Mouse (Mus musculus) inflammation-experienced regulatory T-cells, adult 6 months (primary cell): ENCODE results near the gene Synj2. TPM values are rescaled to one million over a fixed set of nuclear protein-coding genes. Genes with fewer than 3 reads are reported as not detected.
"Not testable (repeated sequence)": the region's sequence is repeated elsewhere in the genome, so short reads cannot be mapped to it uniquely, and the experiment has no call there.

ENCODE experiments used
- ATAC-seq: one replicate; pipeline ENCODE4 v1.8.0; 2017
- polyA plus RNA-seq, 3 experiments: library from polyadenylated mRNA; unstranded; fragments of 100-300 nt; shearing (Covaris generic); gene quantifications; one replicate each; pipeline ENCODE4 v1.2.1; 2017

The Synj2 gene
- polyA plus RNA-seq, 3 experiments from 2014 or later = 11.8 to 16.8 (median 16.3) TPM

GRCm38 (mm10) chr17:6001836-6002235 lies 60.8 kb downstream of the Synj2 start:
- no peak for ATAC-seq

- ATAC-seq = no peak
Measured at GRCm38 (mm10) chr17:6002563-6002962, 61.5 kb downstream of the Synj2 start.

GRCm38 (mm10) chr17:6003661-6004060 lies 62.6 kb downstream of the Synj2 start:
- ATAC-seq = no peak

- peak; percentile 27 for ATAC-seq
Measured at GRCm38 (mm10) chr17:6005246-6005637, 64.2 kb downstream of the Synj2 start.

GRCm38 (mm10) chr17:6005638-6006471 lies 64.8 kb downstream of the Synj2 start:
- peak; percentile 39 for ATAC-seq

GRCm38 (mm10) chr17:6007101-6007780 lies 66.2 kb downstream of the Synj2 start:
- no peak for ATAC-seq

GRCm38 (mm10) chr17:6007902-6008301 lies 66.8 kb downstream of the Synj2 start:
- ATAC-seq = no peak

GRCm38 (mm10) chr17:6008590-6008989 lies 67.5 kb downstream of the Synj2 start:
- no peak for ATAC-seq

DNA sequence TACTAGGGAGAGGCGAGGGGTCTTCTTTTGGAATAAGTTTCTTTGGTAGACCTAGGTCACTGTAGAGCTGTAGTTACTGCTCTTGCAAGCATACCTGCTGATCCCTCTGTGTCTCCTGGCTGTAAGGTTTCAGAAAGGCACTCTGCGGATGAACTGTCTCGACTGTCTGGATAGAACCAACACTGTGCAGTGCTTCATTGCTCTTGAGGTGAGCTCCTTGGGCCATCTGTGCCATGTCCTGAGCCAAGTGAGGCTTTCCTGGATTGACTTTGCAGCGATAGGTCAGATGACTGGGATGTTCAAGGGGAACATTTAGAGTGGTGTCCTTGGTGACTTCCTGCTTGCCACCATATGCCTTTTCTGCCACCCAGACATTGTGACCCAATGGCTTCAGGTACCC lies 68.5 kb downstream of the Synj2 start:
- ATAC-seq = no peak

DNA sequence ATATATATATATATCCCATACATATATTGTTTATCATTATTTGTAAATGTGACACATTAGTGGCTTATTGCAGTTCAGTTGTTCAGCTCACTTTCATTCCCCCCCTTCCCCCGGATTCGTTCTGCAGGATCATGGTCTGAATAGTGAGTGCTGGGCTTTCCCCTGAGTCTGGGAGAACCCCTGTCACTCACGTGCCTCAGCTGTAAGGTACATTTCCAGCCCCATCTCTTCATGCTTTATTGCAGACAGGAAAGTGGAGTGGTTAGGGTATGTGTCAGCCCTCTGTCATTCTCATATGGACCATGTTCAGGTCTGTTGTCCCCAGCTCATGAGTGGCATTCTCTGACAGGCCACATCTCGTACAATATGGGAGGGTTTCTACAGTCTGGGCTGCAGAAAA lies 72.0 kb downstream of the Synj2 start:
- no peak for ATAC-seq

DNA sequence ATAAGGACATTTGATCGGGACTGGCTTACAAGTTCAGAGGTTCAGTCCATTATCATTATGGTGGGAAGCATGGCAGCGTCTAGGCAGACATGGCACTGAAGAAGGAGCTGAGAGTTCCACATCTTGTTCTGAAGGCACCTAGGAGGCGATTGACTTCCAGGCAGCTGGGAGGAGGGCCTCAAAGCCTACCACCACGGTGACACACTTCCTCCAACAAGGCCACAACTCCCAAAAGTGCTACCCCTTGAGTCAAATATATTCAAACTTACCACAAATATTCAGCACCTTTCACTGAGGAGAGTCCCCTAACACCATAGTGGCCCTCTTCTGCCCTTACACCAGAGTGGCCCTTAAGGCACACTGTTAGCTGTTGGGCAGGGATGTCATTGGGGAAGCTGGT lies 73.9 kb downstream of the Synj2 start:
- no peak for ATAC-seq

DNA sequence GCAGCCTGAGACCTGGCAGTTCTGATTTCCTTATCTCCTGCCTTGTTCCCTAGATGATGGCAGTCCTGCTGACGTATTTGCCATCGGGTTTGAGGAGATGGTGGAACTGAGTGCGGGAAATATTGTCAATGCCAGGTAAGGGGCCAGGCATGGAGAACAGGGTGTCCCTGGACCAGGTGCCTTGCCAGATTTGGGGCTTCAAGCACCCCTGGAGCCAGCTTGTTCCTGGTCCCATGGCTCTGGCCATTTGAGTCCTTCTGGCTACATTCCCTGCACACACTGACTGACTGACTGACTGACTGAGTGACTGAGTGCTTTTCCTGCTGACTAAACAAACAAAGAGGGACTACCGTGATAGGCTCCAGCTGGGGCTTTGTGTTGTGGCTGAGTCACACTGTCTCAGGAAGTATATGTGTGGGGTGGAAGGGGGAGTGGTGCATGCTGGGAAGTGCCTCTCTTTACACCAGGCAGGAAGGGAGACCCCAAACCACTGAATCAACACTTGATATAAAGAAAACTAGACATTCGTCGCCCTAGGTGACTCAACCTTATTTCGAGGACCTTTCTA lies 75.2 kb downstream of the Synj2 start:
- ATAC-seq = peak; percentile 52

- ATAC-seq = no peak
Measured at GRCm38 (mm10) chr17:6017268-6017667, 76.2 kb downstream of the Synj2 start.

DNA sequence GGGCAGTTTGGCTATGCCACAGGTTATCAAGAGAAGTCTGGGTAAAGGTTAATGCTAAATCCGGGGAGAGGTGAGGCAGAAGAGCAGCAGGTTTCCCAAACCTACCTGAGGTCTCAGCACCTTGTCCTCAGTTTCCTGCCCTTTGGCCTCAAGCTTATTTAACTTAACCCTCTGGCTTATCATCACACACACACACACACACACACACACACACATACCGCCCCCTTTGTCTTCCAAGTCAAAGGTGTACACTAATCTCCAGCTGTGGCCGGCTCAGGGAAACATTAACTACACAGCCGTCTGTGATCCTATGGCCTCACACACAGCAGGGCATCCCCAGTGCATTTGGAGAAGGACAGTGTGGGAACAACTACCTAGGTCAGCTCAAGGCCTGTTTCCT lies 77.3 kb downstream of the Synj2 start:
- ATAC-seq = no peak

DNA sequence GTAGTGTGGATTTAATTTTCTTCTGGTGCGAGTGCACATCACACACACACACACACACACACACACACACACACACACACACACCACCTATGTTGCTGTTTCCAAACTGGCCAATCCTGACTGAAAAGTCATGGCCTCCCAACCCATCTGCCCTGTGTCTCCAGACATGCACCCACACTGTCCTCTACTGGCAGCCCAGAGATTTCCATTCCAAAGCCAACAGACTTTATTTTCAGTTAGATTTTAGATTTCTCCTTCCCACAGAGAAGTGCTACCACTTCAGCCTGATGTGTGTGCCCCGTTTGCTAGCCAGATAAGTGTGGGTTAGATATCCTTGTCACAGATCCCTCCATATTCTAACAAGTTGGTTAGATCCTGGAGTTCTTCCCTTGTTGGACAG lies 78.7 kb downstream of the Synj2 start:
- no peak for ATAC-seq

DNA sequence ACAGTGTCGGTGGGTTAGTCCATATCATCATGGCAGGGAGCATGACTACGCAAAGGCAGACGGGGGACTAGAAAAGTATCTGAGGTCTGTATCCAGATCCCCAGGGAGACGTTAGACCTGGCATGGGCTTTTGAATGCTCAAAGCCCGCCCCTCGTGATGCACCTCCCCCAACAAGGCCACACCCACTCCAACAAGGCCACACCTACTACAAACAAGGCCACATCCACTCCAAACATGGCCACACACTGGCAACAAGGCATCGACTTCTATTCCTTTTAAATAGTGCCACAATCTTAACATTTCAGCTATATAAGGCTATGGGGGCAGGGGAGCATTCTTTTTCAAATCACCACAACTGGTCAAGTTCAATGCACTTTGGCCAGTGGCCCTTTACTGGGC lies 79.6 kb downstream of the Synj2 start:
- ATAC-seq = no peak

DNA sequence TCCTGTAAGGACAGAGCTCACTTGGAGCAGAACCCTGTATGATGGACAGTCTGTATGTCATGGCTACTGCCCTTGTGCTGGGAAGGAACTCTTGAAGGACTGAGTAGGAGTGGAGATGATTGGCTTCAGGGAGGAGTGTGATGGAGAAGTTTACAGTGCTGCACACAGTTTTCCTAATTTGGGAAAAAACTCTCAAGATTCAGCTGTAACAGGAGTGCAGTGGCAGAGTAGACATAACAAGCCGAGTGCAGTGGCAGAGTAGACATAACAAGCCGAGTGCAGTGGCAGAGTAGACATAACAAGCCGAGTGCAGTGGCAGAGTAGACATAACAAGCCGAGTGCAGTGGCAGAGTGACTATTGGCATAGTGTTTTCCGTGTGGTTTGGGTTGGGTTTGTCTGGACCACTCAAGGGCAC lies 80.3 kb downstream of the Synj2 start:
- ATAC-seq = not testable (repeated sequence)

DNA sequence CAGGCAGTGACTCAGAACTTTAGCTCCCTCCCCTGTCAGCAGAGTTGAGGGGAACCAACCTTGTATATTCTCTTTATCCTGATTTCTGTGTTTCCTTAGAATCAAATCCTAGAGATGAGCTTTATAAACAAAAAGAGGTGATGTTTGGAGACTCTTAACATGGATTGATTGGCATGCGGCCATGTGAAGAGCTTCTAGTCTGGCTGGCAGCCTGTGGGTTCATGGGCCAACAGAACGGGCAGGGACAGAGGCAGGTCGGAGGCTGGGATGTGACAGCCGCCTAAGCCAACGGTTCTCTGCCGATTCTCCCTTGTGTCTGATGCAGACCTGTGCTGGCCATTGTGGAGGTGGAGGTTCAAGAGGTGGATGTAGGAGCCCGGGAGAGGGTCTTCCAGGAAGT lies 84.8 kb downstream of the Synj2 start:
- no peak for ATAC-seq

DNA sequence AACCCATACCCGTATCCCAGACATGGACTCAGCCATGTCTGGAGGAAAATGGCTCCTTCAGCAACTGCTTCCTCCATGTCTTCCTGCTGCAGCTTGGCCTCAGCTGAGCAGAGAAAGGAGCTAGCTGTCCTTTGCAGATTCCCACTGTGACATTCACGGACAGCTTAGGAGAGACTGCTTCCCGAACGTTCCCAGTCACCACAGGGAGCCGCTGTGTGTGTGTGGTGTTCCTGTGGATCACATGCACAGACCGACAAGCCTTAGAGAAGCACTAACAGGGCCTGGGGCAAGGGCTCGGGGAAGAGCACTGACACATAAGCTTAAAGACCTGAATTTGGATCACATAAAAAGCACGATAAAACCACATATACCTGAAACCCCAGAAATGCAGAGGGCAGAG lies 94.6 kb downstream of the Synj2 start:
- ATAC-seq = no peak

GRCm38 (mm10) chr17:6036458-6036857 lies 95.4 kb downstream of the Synj2 start:
- ATAC-seq = no peak

DNA sequence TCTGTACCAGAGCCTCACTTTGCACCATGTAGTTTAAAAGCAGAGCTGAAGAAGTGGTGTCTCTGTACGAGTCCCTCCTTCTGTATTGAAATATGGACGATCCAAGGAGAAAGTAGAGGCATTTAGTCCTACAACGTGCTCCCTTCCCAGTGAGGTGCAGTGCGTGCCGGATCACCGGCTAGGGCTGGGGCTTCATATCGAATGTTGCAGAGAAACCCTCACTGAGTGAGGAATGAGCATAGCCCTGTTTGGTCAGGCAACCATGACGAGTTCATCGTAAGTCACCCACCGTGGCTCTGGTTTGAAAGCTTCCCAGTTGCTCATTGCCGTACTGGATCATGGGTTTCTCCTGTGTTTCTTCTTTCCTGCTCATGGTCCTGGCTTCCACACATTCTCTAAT lies 95.8 kb downstream of the Synj2 start:
- ATAC-seq = no peak

DNA sequence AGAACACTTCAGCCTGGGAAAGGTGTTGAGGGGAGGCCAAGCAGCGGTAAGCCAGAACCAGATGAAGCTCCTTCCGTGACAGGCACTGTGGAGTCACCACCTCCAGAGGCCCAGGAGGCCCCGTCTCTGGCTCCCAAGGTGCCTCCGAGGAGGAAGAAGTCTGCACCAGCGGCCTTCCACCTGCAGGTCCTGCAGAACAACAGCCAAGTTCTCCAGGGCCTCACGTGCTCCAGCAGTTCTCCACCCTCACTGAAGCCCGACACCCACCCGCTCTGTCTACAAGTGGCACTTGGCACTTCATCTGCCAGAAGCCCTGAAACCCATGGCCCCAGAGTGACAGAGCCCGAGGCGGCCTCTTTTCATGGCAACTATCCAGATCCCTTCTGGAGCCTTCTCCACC lies 96.4 kb downstream of the Synj2 start:
- ATAC-seq = no peak

GRCm38 (mm10) chr17:6052801-6053200 lies 111.7 kb downstream of the Synj2 start:
- ATAC-seq = no peak

DNA sequence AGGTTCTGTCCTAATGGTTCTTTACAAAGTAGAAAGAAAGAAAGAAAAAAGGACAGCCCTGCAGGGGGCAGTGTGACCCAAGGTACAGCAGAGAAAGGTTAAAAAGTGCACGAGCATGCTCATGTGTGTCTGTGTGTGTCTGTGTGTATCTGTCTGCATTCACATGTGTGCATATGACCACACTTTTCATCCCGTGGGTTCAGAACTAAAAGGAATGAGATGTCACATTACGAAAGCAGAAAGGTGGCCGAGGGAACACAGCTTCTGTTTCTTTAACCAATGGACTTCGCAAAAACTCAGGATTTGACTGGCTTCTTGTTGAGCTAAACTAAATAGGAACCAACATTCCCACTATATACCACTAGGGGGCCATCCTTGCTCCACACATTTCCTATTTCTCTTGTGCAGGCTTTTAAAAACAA lies 113.9 kb downstream of the Synj2 start:
- peak; percentile 41 for ATAC-seq
